Comparison of ENCODE assay signal across 8 mouse cellular contexts in the genomic region with DNA sequence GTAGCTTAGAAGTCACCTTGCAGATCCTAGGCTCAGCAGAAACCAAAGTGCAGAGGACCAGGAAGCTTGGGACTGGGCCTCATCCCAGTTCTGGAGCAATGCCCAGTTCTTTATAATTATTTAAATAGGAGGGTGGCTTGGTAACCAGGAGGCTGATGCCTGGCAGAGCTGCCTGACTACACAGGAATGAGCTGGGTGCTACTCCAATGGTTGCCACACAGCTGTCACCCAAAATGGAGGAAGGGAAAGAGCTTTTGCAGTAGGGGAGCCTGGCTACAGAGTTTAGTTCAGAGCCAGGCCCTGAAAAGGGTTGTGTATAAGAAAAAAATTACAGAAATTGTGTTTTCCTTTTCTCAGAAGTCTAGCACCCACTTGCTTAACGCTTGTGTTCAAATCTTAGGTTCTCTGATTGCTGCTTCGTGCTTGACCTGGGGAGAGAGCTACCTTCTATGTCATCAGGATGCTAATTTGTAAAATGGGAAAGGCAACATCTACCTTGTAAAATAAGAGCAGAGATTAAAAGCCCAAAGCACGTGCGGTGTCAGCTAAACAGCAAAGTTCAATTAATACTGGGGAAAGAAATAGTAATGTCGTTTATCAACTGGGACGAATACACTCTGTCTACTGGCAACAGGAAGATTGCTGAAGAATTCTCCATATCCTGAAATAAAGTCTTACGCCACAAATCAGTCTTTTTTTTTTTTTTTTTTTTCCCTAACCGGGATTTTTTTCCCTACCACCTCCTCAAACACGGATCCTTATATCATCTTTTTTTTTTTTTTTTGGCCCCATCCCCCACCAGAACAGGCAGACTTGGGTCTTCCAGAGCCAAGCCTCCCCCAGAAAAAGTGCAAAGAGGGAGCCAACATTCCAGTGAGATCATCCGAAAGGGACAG. TPM values are rescaled to one million over a fixed set of nuclear protein-coding genes. Genes with fewer than 3 reads are reported as not detected.
A peak's percentile ranks its signal among the peaks of the same experiment; 100 is the strongest.
DNase-seq lines count a peak whose midpoint lies in the region; ATAC-seq lines count a peak whose summit lies in the region.

No protein-coding gene starts in this region.

- peak overlapping the region; percentile 79 for H3K9ac ChIP-seq in forebrain, embryonic 14.5 days (ENCODE audit: low read length)
- H3K9ac ChIP-seq in intestine, embryonic 14.5 days (ENCODE audit: low read length), result peak overlapping the region; percentile 97
- H3K9ac ChIP-seq in midbrain, embryonic 12.5 days (replicated peaks), result peak overlapping the region; percentile 96

- peak overlapping the region; percentile 76 for H3K4me2 ChIP-seq in forebrain, embryonic 14.5 days (ENCODE audit: low read length)
- H3K4me2 ChIP-seq in intestine, embryonic 14.5 days (ENCODE audit: low read length), result peak overlapping the region; percentile 67
- peak overlapping the region; percentile 66 for H3K4me2 ChIP-seq in midbrain, embryonic 12.5 days (replicated peaks)

- H3K36me3 ChIP-seq in forebrain, embryonic 14.5 days (ENCODE audit: control insufficient read depth, insufficient read depth, low read length), result peaks cover 23% of the 10 kb centered on the region; the same call in 1 of the 2 replicates
- H3K36me3 ChIP-seq in intestine, embryonic 14.5 days (ENCODE audit: control insufficient read depth, insufficient read depth, low read length), result peaks cover 13% of the 10 kb centered on the region
- H3K36me3 ChIP-seq in midbrain, embryonic 12.5 days, result peaks cover 18% of the 10 kb centered on the region

- H3K27me3 ChIP-seq in forebrain, embryonic 14.5 days (replicated peaks; ENCODE audit: control insufficient read depth, insufficient read depth, low read length), result no peaks in the 10 kb centered on the region
- H3K27me3 ChIP-seq in intestine, embryonic 14.5 days (replicated peaks; ENCODE audit: control insufficient read depth, insufficient read depth, low read length), result no peaks in the 10 kb centered on the region
- H3K27me3 ChIP-seq in midbrain, embryonic 12.5 days, result no peaks in the 10 kb centered on the region

- H3K4me1 ChIP-seq in forebrain, embryonic 14.5 days (ENCODE audit: control insufficient read depth, insufficient read depth, low read length), result peaks cover 39% of the 10 kb centered on the region
- peaks cover 27% of the 10 kb centered on the region for H3K4me1 ChIP-seq in intestine, embryonic 14.5 days (replicated peaks; ENCODE audit: control insufficient read depth, insufficient read depth, low read length)
- peaks cover 41% of the 10 kb centered on the region for H3K4me1 ChIP-seq in midbrain, embryonic 12.5 days

- no peaks in the 10 kb centered on the region for H3K9me3 ChIP-seq in forebrain, embryonic 14.5 days (replicated peaks; ENCODE audit: control insufficient read depth, low read length)
- H3K9me3 ChIP-seq in intestine, embryonic 14.5 days (ENCODE audit: control insufficient read depth, low read length), result no peaks in the 10 kb centered on the region
- H3K9me3 ChIP-seq in midbrain, embryonic 12.5 days, result no peaks in the 10 kb centered on the region

- ATAC-seq in forebrain, embryonic 14.5 days, result peak; percentile 46
- ATAC-seq in intestine, embryonic 14.5 days (replicated peaks; ENCODE audit: low FRiP score, low TSS enrichment, low read depth), result no peak
- ATAC-seq in midbrain, embryonic 12.5 days (ENCODE audit: low FRiP score, low read depth), result no peak
- ATAC-seq in megakaryocyte-erythroid progenitor cell, adult 5-6 weeks (replicated peaks; ENCODE audit: low FRiP score, low TSS enrichment, poor library complexity, severe bottlenecking), result no peak

- peak overlapping the region; percentile 97 for H3K4me3 ChIP-seq in forebrain, embryonic 14.5 days (ENCODE audit: low read depth, low read length)
- H3K4me3 ChIP-seq in intestine, embryonic 14.5 days (ENCODE audit: low read depth, low read length), result peak overlapping the region; percentile 78
- H3K4me3 ChIP-seq in midbrain, embryonic 12.5 days, result peak overlapping the region; percentile 96

- intact Hi-C loops in left cerebral cortex, postnatal 14 days (cut with DNase I), result no loop called here

- peak overlapping the region; percentile 92 for H3K27ac ChIP-seq in forebrain, embryonic 14.5 days (ENCODE audit: low read depth, low read length)
- peak overlapping the region; percentile 88 for H3K27ac ChIP-seq in intestine, embryonic 14.5 days (ENCODE audit: low read depth)
- peak overlapping the region; percentile 93 for H3K27ac ChIP-seq in midbrain, embryonic 12.5 days (replicated peaks)

- peak; percentile 62 for DNase-seq in layer of hippocampus, adult 11-12 months (ENCODE audit: low spot score)
- no peak for DNase-seq in layer of hippocampus, adult 9-10 months (ENCODE audit: low spot score)
- DNase-seq in NIH3T3 (ENCODE audit: low read depth), result peak; percentile 64
- peak; percentile 92 for DNase-seq in forebrain, embryonic 14.5 days (ENCODE audit: low spot score)
- peak; percentile 54 for DNase-seq in intestine, embryonic 14.5 days (ENCODE audit: low spot score)
- DNase-seq in left cerebral cortex, postnatal 14 days (ENCODE audit: low spot score in 2 of 2), result peak; percentile 52 to 84

- WGBS in forebrain, embryonic 14.5 days, result 16% methylated on average over 10 of the region's 10 CpGs
- WGBS in intestine, embryonic 14.5 days, result 15% methylated on average over 10 of the region's 10 CpGs
- WGBS in midbrain, embryonic 12.5 days, result 21% methylated on average over 10 of the region's 10 CpGs

RNA-seq across cellular contexts. Expression of a gene that starts 0.8 kb away (rescaled TPM):
- polyA plus RNA-seq in forebrain, embryonic 14.5 days (2014; fragmentation: Nextera tagmentation; extraction: Ambion mirVana), result 310 and 312 TPM in 2 replicates
- polyA plus RNA-seq in intestine, embryonic 14.5 days (2014; fragmentation: Nextera tagmentation; extraction: Ambion mirVana), result 131 and 141 TPM in 2 replicates
- total RNA-seq in left cerebral cortex, postnatal 14 days (2021), result 1,000 to 10,000 TPM in 1 of 2 experiments, 100 to 1,000 TPM in 1; 952 to 1,021 TPM
- 166 and 169 TPM in 2 replicates for polyA plus RNA-seq in midbrain, embryonic 12.5 days (2016; fragmentation: Nextera tagmentation; extraction: Ambion mirVana)
- total RNA-seq in megakaryocyte-erythroid progenitor cell, adult 5-6 weeks (2014; fragmentation: Nextera tagmentation), result 5.2 and 8.1 TPM in 2 replicates
- total RNA-seq in megakaryocyte-erythroid progenitor cell, adult 5-6 weeks (2017), result 9.7 and 19.7 TPM in 2 replicates

RNA-seq across cellular contexts. Expression of a gene that starts 29.4 kb away (rescaled TPM):
- 54.0 and 63.3 TPM in 2 replicates for polyA plus RNA-seq in forebrain, embryonic 14.5 days (2014; fragmentation: Nextera tagmentation; extraction: Ambion mirVana)
- polyA plus RNA-seq in intestine, embryonic 14.5 days (2014; fragmentation: Nextera tagmentation; extraction: Ambion mirVana), result 52.4 and 57.6 TPM in 2 replicates
- 10 to 100 TPM; 35.9 to 37.4 TPM for total RNA-seq in left cerebral cortex, postnatal 14 days (2021)
- polyA plus RNA-seq in midbrain, embryonic 12.5 days (2016; fragmentation: Nextera tagmentation; extraction: Ambion mirVana), result 73.1 and 77.8 TPM in 2 replicates
- 39.1 and 52.0 TPM in 2 replicates for total RNA-seq in megakaryocyte-erythroid progenitor cell, adult 5-6 weeks (2014; fragmentation: Nextera tagmentation)
- total RNA-seq in megakaryocyte-erythroid progenitor cell, adult 5-6 weeks (2017), result 64.5 and 72.1 TPM in 2 replicates
